Mouse (Mus musculus): Measurements from ENCODE around the gene Egflam.

Egflam gene

GRCm38 (mm10) chr15:7167906-7168532 is 230.2 kb downstream of the Egflam start:
- DNase-seq, result no peak

GRCm38 (mm10) chr15:7167238-7167905 is 230.8 kb downstream of the Egflam start:
- DNase-seq, result no peak

- DNase-seq, result no peak
Observed at GRCm38 (mm10) chr15:7166735-7167134, 231.5 kb downstream of the Egflam start.

- no peak for DNase-seq
Observed at GRCm38 (mm10) chr15:7163851-7164250, 234.3 kb downstream of the Egflam start.

- no peak for DNase-seq
Observed at GRCm38 (mm10) chr15:7160321-7160720, 237.9 kb downstream of the Egflam start.

- DNase-seq, result no peak
Observed at GRCm38 (mm10) chr15:7159869-7160268, 238.3 kb downstream of the Egflam start.

GRCm38 (mm10) chr15:7157658-7158057 is 240.5 kb downstream of the Egflam start:
- no peak for DNase-seq

Measured in cerebellum, postnatal 14 days (tissue).